22 mouse cellular contexts compared by ENCODE assay signal in the genomic region with DNA sequence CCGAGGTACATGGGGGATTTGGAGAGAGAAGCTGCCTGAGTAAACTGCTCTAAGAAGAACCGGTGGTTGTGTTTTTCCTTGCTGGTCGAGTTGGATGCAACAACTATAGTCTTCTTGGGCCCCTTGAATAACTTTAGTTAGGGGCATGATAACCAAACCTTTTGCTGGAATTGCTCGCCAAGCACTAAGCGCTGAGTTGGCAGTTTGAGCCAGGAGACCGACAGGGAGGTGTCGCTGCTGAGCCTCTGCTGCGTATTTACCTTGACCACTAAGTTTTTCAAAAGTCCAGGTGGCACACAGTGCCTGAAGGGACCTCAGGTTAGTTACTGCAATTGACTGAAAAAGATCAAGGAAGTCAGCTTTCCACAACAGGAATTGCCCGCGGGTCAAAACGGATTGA.
DNase-seq lines count a peak whose midpoint lies in the region; ATAC-seq and TF ChIP-seq lines count a peak whose summit lies in the region.
"Had no signal": no experiment of that assay in that cellular context is flagged by ENCODE, and none has a peak within 500 bp of the region (broad histone marks: within the 10 kb centered on the region; RNA-seq: fewer than 3 reads in every experiment).

No protein-coding gene starts in this region.

- no peak overlapping the region for H3K9ac ChIP-seq in ES-Bruce4 (ENCODE audit: low read depth, poor library complexity, severe bottlenecking)
- H3K9ac ChIP-seq in kidney, embryonic 14.5 days (ENCODE audit: low read depth, low read length), result no peak overlapping the region
- H3K9ac ChIP-seq: embryonic facial prominence, embryonic 12.5 days; forebrain, embryonic 13.5 days had no signal

- peak; percentile 64 for DNase-seq in heart, adult 11 months
- no peak for DNase-seq in heart, postnatal 10 days
- peak; percentile 16 for DNase-seq in R1 (ENCODE audit: low read depth, low spot score)
- no peak for DNase-seq in cerebellum, adult 2 months
- DNase-seq: adrenal gland, adult 2 months; adrenal gland, postnatal 10 days; adrenal gland, postnatal 25 days; B cell, adult 2 months; cerebellum, adult 11 months; cerebellum, adult 18-20 months; cerebellum, adult 9-10 months; cerebellum, postnatal 10 days; cerebellum, postnatal 25 days had no signal

- no peak overlapping the region for H3K4me2 ChIP-seq in kidney, embryonic 14.5 days (replicated peaks; ENCODE audit: low read depth, low read length)
- H3K4me2 ChIP-seq: embryonic facial prominence, embryonic 12.5 days; forebrain, embryonic 13.5 days had no signal

- peak; percentile 12 for TF ChIP-seq CTCF in ES-Bruce4 (IDR thresholded peaks at IDR 0.05; ENCODE audit: low read depth, low read length)
- TF ChIP-seq CTCF in cerebellum, adult 2 months (IDR thresholded peaks at IDR 0.05; ENCODE audit: borderline replicate concordance, insufficient read depth, low read depth, low read length), result no peak

- WGBS in kidney, embryonic 14.5 days, result 93% methylated on average over 11 of the region's 11 CpGs
- WGBS in cerebellum, adult 2 months, result 93% methylated on average over 11 of the region's 11 CpGs

- no peaks in the 10 kb centered on the region for H3K27me3 ChIP-seq in ES-Bruce4 (ENCODE audit: control insufficient read depth, insufficient read depth, low read length, poor library complexity, severe bottlenecking)
- no peaks in the 10 kb centered on the region for H3K27me3 ChIP-seq in kidney, embryonic 14.5 days (ENCODE audit: control insufficient read depth, insufficient read depth, low read length)
- no peaks in the 10 kb centered on the region for H3K27me3 ChIP-seq in cerebellum, adult 2 months (ENCODE audit: control insufficient read depth, insufficient read depth, low read length)
- H3K27me3 ChIP-seq: embryonic facial prominence, embryonic 12.5 days; forebrain, embryonic 13.5 days; Patski had no signal

- intact Hi-C loops in heart, postnatal 10 days (cut with DNase I), result no loop called here

- no peaks in the 10 kb centered on the region for H3K36me3 ChIP-seq in ES-Bruce4 (ENCODE audit: control insufficient read depth, insufficient read depth, low read length, poor library complexity, severe bottlenecking)
- no peaks in the 10 kb centered on the region for H3K36me3 ChIP-seq in kidney, embryonic 14.5 days (ENCODE audit: control insufficient read depth, insufficient read depth, low read length)
- H3K36me3 ChIP-seq: embryonic facial prominence, embryonic 10.5 days; embryonic facial prominence, embryonic 12.5 days; G1E had no signal

- no peak for TF ChIP-seq EP300 in ES-Bruce4 (IDR thresholded peaks at IDR 0.05; ENCODE audit: insufficient read depth, low read depth, low read length)

- no peak for TF ChIP-seq POLR2A in ES-Bruce4 (IDR thresholded peaks at IDR 0.05; ENCODE audit: insufficient read depth, low read length)
- TF ChIP-seq POLR2A in cerebellum, adult 2 months (IDR thresholded peaks at IDR 0.05; ENCODE audit: borderline replicate concordance, insufficient read depth, low read length), result no peak

- ATAC-seq in kidney, embryonic 14.5 days (ENCODE audit: low FRiP score, low TSS enrichment), result no peak
- ATAC-seq: CD4-positive, CD25-positive, alpha-beta regulatory T cell, adult 4 months; forebrain, embryonic 13.5 days; forebrain, embryonic 16.5 days; Patski had no signal

- H3K9me3 ChIP-seq in ES-Bruce4 (replicated peaks; ENCODE audit: control insufficient read depth, insufficient read depth, low read length, poor library complexity, severe bottlenecking), result peaks cover 22% of the 10 kb centered on the region
- no peaks in the 10 kb centered on the region for H3K9me3 ChIP-seq in kidney, embryonic 14.5 days (ENCODE audit: control insufficient read depth, low read length)
- H3K9me3 ChIP-seq: embryonic facial prominence, embryonic 12.5 days; forebrain, embryonic 13.5 days; G1E had no signal

- H3K4me3 ChIP-seq in ES-Bruce4 (ENCODE audit: low read depth, low read length), result no peak overlapping the region; the same call in 1 of the 2 replicates
- H3K4me3 ChIP-seq in kidney, embryonic 14.5 days (ENCODE audit: low read length), result no peak overlapping the region
- H3K4me3 ChIP-seq in cerebellum, adult 2 months (replicated peaks; ENCODE audit: insufficient read depth, low read depth, low read length), result no peak overlapping the region
- H3K4me3 ChIP-seq: embryonic facial prominence, embryonic 10.5 days; embryonic facial prominence, embryonic 12.5 days; forebrain, embryonic 13.5 days had no signal

- H3K4me1 ChIP-seq in ES-Bruce4 (ENCODE audit: control insufficient read depth, insufficient read depth, low read length), result no peaks in the 10 kb centered on the region
- H3K4me1 ChIP-seq in kidney, embryonic 14.5 days (ENCODE audit: control insufficient read depth, insufficient read depth, low read length), result no peaks in the 10 kb centered on the region
- H3K4me1 ChIP-seq in cerebellum, adult 2 months (ENCODE audit: control insufficient read depth, insufficient read depth, low read length), result no peaks in the 10 kb centered on the region
- H3K4me1 ChIP-seq: embryonic facial prominence, embryonic 10.5 days; embryonic facial prominence, embryonic 12.5 days; forebrain, embryonic 13.5 days had no signal

- H3K27ac ChIP-seq in ES-Bruce4 (ENCODE audit: insufficient read depth, low read length), result no peak overlapping the region
- H3K27ac ChIP-seq in kidney, embryonic 14.5 days (ENCODE audit: low read depth, low read length), result no peak overlapping the region
- H3K27ac ChIP-seq in cerebellum, adult 2 months (ENCODE audit: insufficient read depth, low read length), result no peak overlapping the region
- H3K27ac ChIP-seq: embryonic facial prominence, embryonic 10.5 days; embryonic facial prominence, embryonic 12.5 days; forebrain, embryonic 13.5 days had no signal

Comparison
In these comparisons a context has a peak if more than half of its experiments do, and no peak if none do; other contexts are left out.
1. DNase-seq: peak in heart, adult 11 months (single experiment) and R1 (single experiment); none in heart, postnatal 10 days (0 of 2) and cerebellum, adult 2 months (0 of 2).